In the genomic region with DNA sequence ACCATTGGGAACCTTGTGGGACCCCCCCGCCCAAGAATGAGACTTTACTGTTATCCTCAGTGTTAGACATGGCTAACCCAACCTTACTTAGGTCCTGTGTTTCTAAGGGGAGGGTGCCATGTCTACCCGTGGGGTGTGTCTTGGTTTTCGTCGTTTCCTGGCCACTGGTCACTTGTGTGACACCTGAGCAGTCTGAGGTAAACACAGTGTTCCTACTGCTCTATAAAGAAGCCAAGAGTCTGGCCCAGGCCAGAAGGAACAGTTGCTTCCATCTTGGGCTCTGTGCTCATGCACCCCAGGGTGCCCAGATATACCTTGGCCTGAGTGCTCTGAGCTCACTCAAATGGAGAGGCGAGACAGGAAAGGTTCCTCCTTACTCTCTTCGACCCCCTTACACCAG, we compare ENCODE assay signal across 28 mouse cellular contexts. TPM values are rescaled to one million over a fixed set of nuclear protein-coding genes. Genes with fewer than 3 reads are reported as not detected.
"Had no signal": no experiment of that assay in that cellular context is flagged by ENCODE, and none has a peak within 500 bp of the region (broad histone marks: within the 10 kb centered on the region; RNA-seq: fewer than 3 reads in every experiment).

No protein-coding gene starts in this region.

- H3K4me3 ChIP-seq: heart, embryonic 10.5 days; heart, embryonic 12.5 days; hindbrain, embryonic 12.5 days; intestine, embryonic 15.5 days; layer of hippocampus, adult 2 months; left cerebral cortex, adult 2 months; limb, embryonic 13.5 days; limb, embryonic 15.5 days; liver, embryonic 12.5 days had no signal

- H3K9ac ChIP-seq: heart, embryonic 12.5 days; hindbrain, embryonic 12.5 days; hindbrain, embryonic 14.5 days; intestine, embryonic 15.5 days; limb, embryonic 15.5 days; liver, embryonic 12.5 days; liver, embryonic 14.5 days had no signal

- H3K36me3 ChIP-seq: heart, embryonic 10.5 days; heart, embryonic 12.5 days; hindbrain, embryonic 12.5 days; intestine, embryonic 15.5 days; limb, embryonic 13.5 days; limb, embryonic 15.5 days; liver, embryonic 12.5 days had no signal

- H3K4me2 ChIP-seq: heart, embryonic 12.5 days; hindbrain, embryonic 12.5 days; hindbrain, embryonic 14.5 days; intestine, embryonic 15.5 days; limb, embryonic 13.5 days; limb, embryonic 15.5 days; liver, embryonic 12.5 days had no signal

- ATAC-seq: hindbrain, embryonic 16.5 days; inflammation-experienced regulatory T-cells, adult 6 months; intestine, embryonic 15.5 days; intestine, postnatal 0 days; liver, embryonic 12.5 days had no signal

- H3K9me3 ChIP-seq: heart, embryonic 10.5 days; heart, embryonic 12.5 days; hindbrain, embryonic 12.5 days; intestine, embryonic 15.5 days; limb, embryonic 13.5 days; limb, embryonic 15.5 days; liver, embryonic 12.5 days had no signal

- H3K27me3 ChIP-seq: heart, embryonic 12.5 days; intestine, embryonic 15.5 days; limb, embryonic 13.5 days; limb, embryonic 15.5 days had no signal

- DNase-seq: gastrocnemius, postnatal 36 days; heart, adult 18-20 months; heart, postnatal 10 days; heart, postnatal 4 days; kidney, adult 18-20 months; kidney, adult 8-10 months; kidney, postnatal 10 days; kidney, postnatal 25 days had no signal

- H3K27ac ChIP-seq: heart, embryonic 10.5 days; hindbrain, embryonic 12.5 days; hindbrain, embryonic 14.5 days; intestine, embryonic 15.5 days; layer of hippocampus, adult 2 months; left cerebral cortex, adult 2 months; limb, embryonic 13.5 days; limb, embryonic 15.5 days; liver, embryonic 12.5 days; liver, embryonic 14.5 days had no signal

RNA-seq across cellular contexts. Expression of a gene that starts 1.6 kb away (rescaled TPM):
- total RNA-seq: granulocyte monocyte progenitor cell, adult 5-6 weeks; heart, adult 18-20 months; heart, adult 8-10 months; heart, postnatal 10 days; heart, postnatal 25 days; layer of hippocampus, postnatal 10 days; liver, adult 2 months had no signal
- polyA plus RNA-seq: liver, adult 2 months; liver, embryonic 14.5 days; liver, embryonic 16.5 days had no signal
